Mouse (Mus musculus) thymus, postnatal 14 days (tissue): ENCODE measurements around the gene Dgkb.

Experiments
- DNase-seq: peaks from one replicate; pipeline ENCODE4 v3.0.0; 2021

Gene Dgkb

GRCm38 (mm10) chr12:37817426-37817825 is at the start of gene Dgkb:
Gene Dgkb, plus strand, starts transcription at chr12:37817726.
- no peak for DNase-seq

GRCm38 (mm10) chr12:37769844-37770243 is 47.7 kb upstream of the Dgkb start:
- no peak for DNase-seq

GRCm38 (mm10) chr12:37773681-37774357 is 43.7 kb upstream of the Dgkb start:
- DNase-seq = no peak

- no peak for DNase-seq
Observed at GRCm38 (mm10) chr12:37774591-37774990, 42.9 kb upstream of the Dgkb start.

GRCm38 (mm10) chr12:37796265-37796928 is 21.1 kb upstream of the Dgkb start:
- no peak for DNase-seq

- DNase-seq = no peak
Observed at GRCm38 (mm10) chr12:37814122-37814521, 3.4 kb upstream of the Dgkb start.

GRCm38 (mm10) chr12:37821052-37821810 is 3.7 kb downstream of the Dgkb start:
- DNase-seq = no peak

- no peak for DNase-seq
Observed at GRCm38 (mm10) chr12:37880042-37881017, 62.8 kb downstream of the Dgkb start.

GRCm38 (mm10) chr12:37881376-37881775 is 63.9 kb downstream of the Dgkb start:
- DNase-seq = no peak

GRCm38 (mm10) chr12:37882796-37883195 is 65.3 kb downstream of the Dgkb start:
- no peak for DNase-seq

- DNase-seq = no peak
Observed at GRCm38 (mm10) chr12:37883781-37884180, 66.3 kb downstream of the Dgkb start.

GRCm38 (mm10) chr12:37888591-37888990 is 71.1 kb downstream of the Dgkb start:
- DNase-seq = no peak

- DNase-seq = no peak
Observed at GRCm38 (mm10) chr12:37889431-37889830, 71.9 kb downstream of the Dgkb start.

GRCm38 (mm10) chr12:37891336-37891735 is 73.8 kb downstream of the Dgkb start:
- DNase-seq = no peak

- DNase-seq = no peak
Observed at GRCm38 (mm10) chr12:37942163-37942562, 124.6 kb downstream of the Dgkb start.

GRCm38 (mm10) chr12:37956193-37956592 is 138.7 kb downstream of the Dgkb start:
- DNase-seq = no peak

GRCm38 (mm10) chr12:37971482-37971881 is 154.0 kb downstream of the Dgkb start:
- no peak for DNase-seq

- no peak for DNase-seq
Observed at GRCm38 (mm10) chr12:37978498-37979187, 161.1 kb downstream of the Dgkb start.

- DNase-seq = no peak
Observed at GRCm38 (mm10) chr12:37985352-37985751, 167.8 kb downstream of the Dgkb start.

- no peak for DNase-seq
Observed at GRCm38 (mm10) chr12:37988066-37988591, 170.6 kb downstream of the Dgkb start.

- DNase-seq = no peak
Observed at GRCm38 (mm10) chr12:37993221-37993620, 175.7 kb downstream of the Dgkb start.
